Mouse (Mus musculus): ENCODE data around the gene Gnb5.
A peak's percentile ranks its signal among the peaks of the same experiment; 100 is the strongest.

Gnb5 gene

DNA sequence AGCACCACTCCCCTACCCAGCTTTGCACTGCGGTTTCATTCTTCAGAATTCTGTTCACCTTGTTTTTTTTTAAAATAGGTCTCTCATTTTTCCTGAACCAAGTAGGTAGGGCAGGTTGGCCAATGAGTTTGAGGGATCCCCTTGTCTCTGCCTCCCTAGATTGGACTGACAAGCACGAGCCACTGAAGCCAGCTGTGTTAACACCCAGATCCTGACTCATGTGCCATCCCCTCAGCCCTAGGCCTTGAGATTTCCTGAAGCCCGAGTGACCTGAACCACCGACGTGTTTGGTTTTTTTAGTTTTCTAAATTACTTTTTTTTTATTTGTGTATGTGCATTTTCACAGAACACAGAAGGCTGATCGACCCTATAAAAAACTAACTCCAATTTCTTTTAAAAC is 10.7 kb downstream of the Gnb5 start:
- Histone ChIP-seq H3K36me3 (ENCODE audit: control insufficient read depth, insufficient read depth, low read length, poor library complexity, severe bottlenecking) (no peaks in the 10 kb centered on the region), H3K27me3 (ENCODE audit: control insufficient read depth, insufficient read depth, low read length, poor library complexity, severe bottlenecking) (no peaks in the 10 kb centered on the region)
- DNase-seq (ENCODE audit: low read depth, low spot score): no peak

DNA sequence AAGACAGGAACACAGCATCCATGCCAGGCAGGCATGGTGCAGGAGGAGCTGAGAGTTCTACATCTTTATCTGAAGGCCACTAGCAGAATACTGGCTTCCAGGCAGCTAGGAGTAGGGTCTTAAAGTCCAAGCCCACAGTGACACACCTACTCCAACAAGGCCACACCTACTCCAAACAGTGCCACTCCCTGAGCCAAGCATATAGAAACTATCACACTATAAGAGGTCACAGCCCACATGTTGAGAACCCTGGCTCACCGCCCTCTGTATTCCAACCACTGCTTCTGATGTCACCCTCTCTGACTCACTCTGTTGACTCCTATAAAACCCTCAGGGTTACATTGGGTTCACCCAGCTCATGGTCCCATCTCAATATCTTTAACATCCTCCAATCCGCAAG is 12.1 kb downstream of the Gnb5 start:
- no peak for DNase-seq (ENCODE audit: low read depth, low spot score)
- Histone ChIP-seq H3K27me3 (ENCODE audit: control insufficient read depth, insufficient read depth, low read length, poor library complexity, severe bottlenecking) (no peaks in the 10 kb centered on the region), H3K36me3 (ENCODE audit: control insufficient read depth, insufficient read depth, low read length, poor library complexity, severe bottlenecking) (no peaks in the 10 kb centered on the region)

DNA sequence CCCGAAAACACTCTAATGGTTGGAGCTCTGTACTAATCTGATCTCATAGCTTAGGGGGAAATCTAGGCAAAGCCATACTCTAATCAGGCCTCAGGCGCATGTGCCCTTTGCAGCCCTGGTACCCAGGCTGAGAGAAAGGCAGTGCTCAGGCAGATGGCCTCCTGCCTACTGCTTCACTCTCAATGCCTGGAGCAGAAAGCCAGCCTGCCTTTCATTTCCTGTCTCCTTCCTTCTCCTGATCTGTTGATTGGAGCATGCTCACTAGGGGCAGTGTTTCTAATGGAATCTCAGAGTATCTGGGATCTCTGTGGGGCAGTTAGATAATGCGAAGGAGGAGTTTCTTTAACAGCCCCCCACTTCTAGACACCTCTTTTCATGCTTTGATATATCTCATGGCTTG is 13.3 kb downstream of the Gnb5 start:
- Histone ChIP-seq H3K36me3 (ENCODE audit: control insufficient read depth, insufficient read depth, low read length, poor library complexity, severe bottlenecking) (no peaks in the 10 kb centered on the region), H3K27me3 (ENCODE audit: control insufficient read depth, insufficient read depth, low read length, poor library complexity, severe bottlenecking) (no peaks in the 10 kb centered on the region)
- DNase-seq (ENCODE audit: low read depth, low spot score): no peak

DNA sequence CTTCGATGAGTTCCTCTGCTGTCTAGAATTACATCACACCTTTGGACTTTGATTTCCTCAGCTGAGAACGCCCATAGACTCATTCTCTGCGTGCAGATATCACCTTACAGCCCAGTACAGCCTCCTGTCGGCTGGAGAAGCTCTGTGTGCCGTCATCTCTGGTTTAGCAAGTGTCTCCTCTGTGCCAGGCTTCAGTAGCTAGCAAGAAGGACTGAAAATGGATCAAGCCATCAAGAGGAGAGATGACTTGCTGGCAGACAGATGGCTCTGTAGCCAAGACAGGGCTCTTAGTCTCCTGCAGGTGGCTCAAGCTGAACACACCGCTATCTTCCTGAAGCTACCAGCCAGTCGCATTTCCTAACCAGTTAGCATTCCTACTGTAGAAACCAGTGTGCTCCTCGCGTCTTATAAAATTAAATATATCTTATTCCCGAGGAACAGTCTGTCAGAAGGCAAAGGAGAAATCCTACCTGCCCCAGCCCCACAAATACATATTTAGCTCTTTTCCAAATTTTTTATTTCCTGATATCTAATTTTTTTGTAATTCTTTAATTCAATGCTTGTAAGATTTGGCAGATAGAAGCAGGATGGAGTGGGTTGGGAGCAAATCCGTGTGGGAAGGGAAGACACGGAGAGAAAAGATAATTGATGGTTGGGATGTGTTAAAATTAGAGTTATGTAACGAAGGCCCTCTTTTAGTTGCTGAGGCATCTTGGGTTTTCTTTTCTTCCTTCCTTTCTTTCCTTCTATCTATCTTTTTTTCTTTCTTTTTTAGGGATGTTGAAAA is 16.2 kb downstream of the Gnb5 start:
- Histone ChIP-seq H3K27me3 (ENCODE audit: control insufficient read depth, insufficient read depth, low read length, poor library complexity, severe bottlenecking) (no peaks in the 10 kb centered on the region), H3K36me3 (ENCODE audit: control insufficient read depth, insufficient read depth, low read length, poor library complexity, severe bottlenecking) (no peaks in the 10 kb centered on the region)
- no peak for DNase-seq (ENCODE audit: low read depth, low spot score)

DNA sequence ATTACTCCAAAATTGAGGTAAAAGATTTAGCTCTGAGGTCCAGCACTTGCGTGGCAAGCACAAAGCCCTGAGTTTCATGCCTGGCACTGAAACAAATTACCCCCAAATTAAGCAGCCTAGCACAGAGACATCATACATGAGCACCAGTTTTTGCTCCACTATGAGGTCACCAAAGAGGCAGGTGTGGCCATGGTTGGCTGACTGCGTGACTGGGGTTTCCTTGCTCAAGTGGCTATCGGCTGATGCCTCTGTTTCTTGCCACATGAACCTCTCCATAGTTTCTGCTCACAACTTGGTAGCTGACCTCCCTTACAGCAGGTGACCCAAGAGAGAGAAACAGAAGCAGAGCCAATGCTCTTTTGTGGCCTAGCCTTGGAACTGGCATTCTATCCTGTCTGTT is 22.0 kb downstream of the Gnb5 start:
- peak; percentile 37 for DNase-seq (ENCODE audit: low read depth, low spot score)
- H3K27me3 ChIP-seq (ENCODE audit: control insufficient read depth, insufficient read depth, low read length, poor library complexity, severe bottlenecking): no peaks in the 10 kb centered on the region
- H3K36me3 ChIP-seq (ENCODE audit: control insufficient read depth, insufficient read depth, low read length, poor library complexity, severe bottlenecking): no peaks in the 10 kb centered on the region

DNA sequence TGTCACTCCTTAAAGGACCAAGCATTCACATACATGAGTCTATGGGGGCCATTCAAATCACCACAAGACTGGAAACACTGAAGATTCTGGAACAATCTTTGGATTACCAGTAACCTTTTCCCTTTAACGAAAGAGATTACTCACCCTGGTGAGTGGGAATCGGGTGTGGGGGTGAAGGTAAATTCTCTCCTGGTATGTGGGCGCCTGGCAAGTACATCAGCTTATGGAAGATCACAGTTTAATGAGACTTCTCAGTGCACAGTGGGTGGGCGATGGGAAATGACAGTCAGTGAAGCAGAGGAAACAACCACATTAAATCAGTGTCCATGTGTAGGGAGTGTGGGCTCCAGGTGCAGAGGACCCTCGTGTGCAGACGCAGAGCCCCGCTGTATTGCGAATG is 24.7 kb downstream of the Gnb5 start:
- DNase-seq (ENCODE audit: low read depth, low spot score): no peak
- H3K27me3 ChIP-seq (ENCODE audit: control insufficient read depth, insufficient read depth, low read length, poor library complexity, severe bottlenecking): no peaks in the 10 kb centered on the region
- H3K36me3 ChIP-seq (ENCODE audit: control insufficient read depth, insufficient read depth, low read length, poor library complexity, severe bottlenecking): no peaks in the 10 kb centered on the region

DNA sequence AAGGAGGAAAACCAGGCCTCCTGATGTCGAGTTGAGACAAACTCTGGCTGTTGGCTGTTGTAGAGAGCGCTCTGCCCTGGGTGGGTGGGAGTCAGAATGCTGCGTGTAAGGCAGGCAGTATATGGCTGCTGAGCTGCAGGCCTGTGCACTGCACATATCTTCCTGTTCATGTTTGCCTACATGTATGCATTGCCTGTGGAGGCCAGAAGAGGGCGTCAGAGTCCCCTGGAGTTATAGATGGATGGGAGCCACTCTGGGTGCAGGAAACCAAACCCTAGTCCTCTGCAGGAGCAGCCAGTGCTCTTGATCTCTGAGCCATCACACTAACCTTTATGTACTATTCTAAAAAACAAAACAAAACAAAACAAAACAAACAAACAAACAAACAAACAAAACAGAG is 28.4 kb downstream of the Gnb5 start:
- Histone ChIP-seq H3K36me3 (ENCODE audit: control insufficient read depth, insufficient read depth, low read length, poor library complexity, severe bottlenecking) (no peaks in the 10 kb centered on the region), H3K27me3 (ENCODE audit: control insufficient read depth, insufficient read depth, low read length, poor library complexity, severe bottlenecking) (no peaks in the 10 kb centered on the region)
- no peak for DNase-seq (ENCODE audit: low read depth, low spot score)

DNA sequence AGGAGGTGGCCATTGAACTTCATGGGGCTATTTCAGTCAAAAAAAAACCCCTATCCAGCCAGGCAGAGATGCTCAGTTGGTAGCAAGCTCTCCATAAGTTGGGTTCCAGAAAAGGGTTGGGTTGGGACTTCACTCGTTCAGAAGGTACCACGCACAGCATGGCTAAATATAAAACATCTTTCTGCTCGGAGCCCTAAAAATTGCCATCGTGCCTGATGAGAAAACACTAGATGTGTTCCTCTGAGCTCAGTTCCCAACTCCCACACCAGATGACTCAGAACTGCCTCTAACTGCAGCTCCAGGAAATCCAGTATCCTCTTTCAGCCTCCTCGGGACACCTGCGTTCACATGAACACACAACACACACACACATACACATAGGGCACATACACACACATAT is 31.9 kb downstream of the Gnb5 start:
- Histone ChIP-seq H3K27me3 (ENCODE audit: control insufficient read depth, insufficient read depth, low read length, poor library complexity, severe bottlenecking) (no peaks in the 10 kb centered on the region), H3K36me3 (ENCODE audit: control insufficient read depth, insufficient read depth, low read length, poor library complexity, severe bottlenecking) (no peaks in the 10 kb centered on the region)
- no peak for DNase-seq (ENCODE audit: low read depth, low spot score)

DNA sequence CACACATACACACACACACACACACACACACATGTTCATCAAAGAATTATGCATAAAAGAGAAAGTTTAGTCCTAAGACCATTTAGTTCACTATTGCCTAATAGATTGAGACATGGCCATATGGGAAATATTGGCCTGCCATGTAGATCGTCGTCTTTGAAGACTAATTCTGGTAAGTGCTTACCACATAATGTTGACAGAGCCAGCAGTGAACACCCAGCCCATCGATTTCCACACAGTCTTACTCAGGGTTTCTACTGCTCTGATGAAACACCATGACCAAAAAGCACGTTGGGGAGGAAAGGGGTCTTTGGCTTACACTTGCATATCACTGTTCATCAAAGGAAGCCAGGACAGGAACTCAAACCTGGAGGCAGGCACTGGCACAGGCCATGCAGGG is 36.3 kb downstream of the Gnb5 start:
- Histone ChIP-seq H3K27me3 (ENCODE audit: control insufficient read depth, insufficient read depth, low read length, poor library complexity, severe bottlenecking) (no peaks in the 10 kb centered on the region; the same call in 1 of the 2 replicates), H3K36me3 (ENCODE audit: control insufficient read depth, insufficient read depth, low read length, poor library complexity, severe bottlenecking) (no peaks in the 10 kb centered on the region)
- no peak for DNase-seq (ENCODE audit: low read depth, low spot score)

DNA sequence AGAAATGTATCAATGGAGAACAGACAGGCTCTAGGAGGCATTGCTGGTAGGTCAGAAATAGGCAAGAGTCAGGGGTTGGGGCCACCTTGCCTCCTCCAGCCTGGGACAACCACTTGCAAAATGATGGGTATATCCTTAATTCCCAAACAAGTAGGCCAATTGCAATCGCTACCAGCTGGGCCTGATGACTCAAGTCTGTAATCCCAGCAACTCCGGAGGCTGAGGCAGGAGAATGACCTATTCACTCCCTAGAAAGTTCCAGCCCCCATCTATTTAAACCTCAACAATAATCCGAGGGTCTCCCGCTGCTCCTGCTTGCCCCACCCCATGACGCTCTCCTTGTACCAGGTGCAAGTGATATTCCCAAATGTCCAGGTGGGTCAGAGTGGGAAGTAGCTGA is 41.4 kb downstream of the Gnb5 start, which contains the start of gene Bcl2l10:
TSS of gene Bcl2l10 (plus strand) at position 301 of the 400 bp plus-strand sequence.
- H3K36me3 ChIP-seq (ENCODE audit: control insufficient read depth, insufficient read depth, low read length, poor library complexity, severe bottlenecking): no peaks in the 10 kb centered on the region
- no peak for DNase-seq (ENCODE audit: low read depth, low spot score)

DNA sequence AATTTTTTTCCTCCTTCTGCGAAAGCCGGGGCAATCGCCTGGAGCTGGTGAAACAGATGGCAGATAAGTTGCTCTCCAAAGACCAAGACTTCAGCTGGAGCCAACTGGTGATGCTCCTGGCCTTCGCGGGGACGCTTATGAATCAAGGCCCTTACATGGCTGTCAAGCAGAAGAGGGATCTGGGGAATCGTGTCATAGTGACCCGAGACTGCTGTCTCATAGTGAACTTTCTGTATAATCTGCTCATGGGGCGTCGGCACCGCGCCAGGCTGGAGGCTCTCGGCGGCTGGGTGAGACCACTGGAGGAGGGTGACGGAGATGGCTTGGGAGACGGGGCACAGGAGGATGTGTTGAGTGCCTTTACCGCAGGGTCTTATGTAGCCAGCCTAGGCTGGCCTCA is 42.0 kb downstream of the Gnb5 start:
- DNase-seq (ENCODE audit: low read depth, low spot score): no peak
- H3K27me3 ChIP-seq (ENCODE audit: control insufficient read depth, insufficient read depth, low read length, poor library complexity, severe bottlenecking): no peaks in the 10 kb centered on the region; the same call in 1 of the 2 replicates
- H3K36me3 ChIP-seq (ENCODE audit: control insufficient read depth, insufficient read depth, low read length, poor library complexity, severe bottlenecking): no peaks in the 10 kb centered on the region

More for the DNA sequence above, 41.4 kb downstream of the Gnb5 start, which contains the start of gene Bcl2l10:
- H3K27me3 ChIP-seq (ENCODE audit: control insufficient read depth, insufficient read depth, low read length, poor library complexity, severe bottlenecking): no peaks in the 10 kb centered on the region; the same call in 1 of the 2 replicates

DNA sequence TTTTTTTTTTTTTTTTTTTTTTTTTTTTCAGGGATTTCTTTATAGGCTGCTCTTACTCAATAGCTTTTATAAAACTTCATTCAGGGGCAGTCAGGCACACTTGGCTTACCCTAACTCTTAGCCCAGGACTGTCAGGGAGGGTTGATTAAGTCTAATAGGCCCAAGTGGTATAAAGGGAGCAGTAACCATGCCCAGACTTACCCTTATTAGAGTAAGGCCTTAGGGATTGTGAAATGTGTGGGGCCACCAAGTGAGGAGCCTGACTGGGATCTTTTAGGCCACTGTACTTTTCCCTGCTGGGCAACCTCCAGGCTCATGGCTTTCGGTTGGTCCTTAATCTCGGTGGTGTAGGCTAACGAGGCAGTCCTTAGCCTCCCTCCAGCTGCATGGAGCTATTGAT is 42.6 kb downstream of the Gnb5 start:
- Histone ChIP-seq H3K27me3 (ENCODE audit: control insufficient read depth, insufficient read depth, low read length, poor library complexity, severe bottlenecking) (no peaks in the 10 kb centered on the region; the same call in 1 of the 2 replicates), H3K36me3 (ENCODE audit: control insufficient read depth, insufficient read depth, low read length, poor library complexity, severe bottlenecking) (no peaks in the 10 kb centered on the region)
- no peak for DNase-seq (ENCODE audit: low read depth, low spot score)

DNA sequence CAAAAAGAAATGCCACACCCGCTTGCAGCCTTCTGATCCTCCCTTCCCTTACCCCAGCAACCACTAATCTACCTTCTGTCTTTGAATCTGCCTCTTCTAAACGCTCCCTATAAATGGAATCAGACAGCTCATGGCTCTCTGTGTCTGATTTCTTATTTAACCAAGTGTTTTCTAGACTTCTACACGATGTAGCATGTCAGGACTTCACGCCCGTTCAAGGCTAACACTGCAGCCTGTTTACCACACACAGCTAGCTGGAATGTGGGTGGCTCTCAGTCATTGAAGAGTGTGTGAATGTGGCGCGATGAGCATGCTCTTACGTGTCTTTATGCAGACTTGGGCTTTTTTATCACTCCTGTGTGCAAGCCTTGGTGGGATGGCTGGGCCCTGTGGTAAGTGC is 47.0 kb downstream of the Gnb5 start:
- DNase-seq (ENCODE audit: low read depth, low spot score): no peak
- no peaks in the 10 kb centered on the region for H3K27me3 ChIP-seq (ENCODE audit: control insufficient read depth, insufficient read depth, low read length, poor library complexity, severe bottlenecking)

DNA sequence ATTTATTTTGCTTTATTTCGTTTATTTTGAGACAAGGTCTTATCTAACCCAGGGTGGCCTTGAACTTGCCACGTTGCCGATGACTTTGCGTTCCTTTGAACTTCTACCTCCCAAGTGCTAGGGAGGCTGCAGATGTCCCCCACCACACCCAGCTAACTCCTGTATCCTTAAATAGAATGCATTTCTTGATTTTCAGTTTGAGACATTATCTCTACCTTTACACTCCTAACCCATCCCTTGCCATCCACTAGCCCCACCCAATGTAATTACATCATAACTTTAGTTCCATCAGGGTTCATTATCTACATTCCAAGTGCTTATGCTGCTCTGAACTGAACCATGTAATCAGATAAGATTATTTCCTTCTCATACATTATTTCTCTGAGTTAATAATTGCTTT is 49.7 kb downstream of the Gnb5 start:
- no peaks in the 10 kb centered on the region for H3K27me3 ChIP-seq (ENCODE audit: control insufficient read depth, insufficient read depth, low read length, poor library complexity, severe bottlenecking)
- no peaks in the 10 kb centered on the region for H3K36me3 ChIP-seq (ENCODE audit: control insufficient read depth, insufficient read depth, low read length, poor library complexity, severe bottlenecking)
- no peak for DNase-seq (ENCODE audit: low read depth, low spot score)

More for the DNA sequence above, 47.0 kb downstream of the Gnb5 start:
- H3K36me3 ChIP-seq (ENCODE audit: control insufficient read depth, insufficient read depth, low read length, poor library complexity, severe bottlenecking): no peaks in the 10 kb centered on the region

DNA sequence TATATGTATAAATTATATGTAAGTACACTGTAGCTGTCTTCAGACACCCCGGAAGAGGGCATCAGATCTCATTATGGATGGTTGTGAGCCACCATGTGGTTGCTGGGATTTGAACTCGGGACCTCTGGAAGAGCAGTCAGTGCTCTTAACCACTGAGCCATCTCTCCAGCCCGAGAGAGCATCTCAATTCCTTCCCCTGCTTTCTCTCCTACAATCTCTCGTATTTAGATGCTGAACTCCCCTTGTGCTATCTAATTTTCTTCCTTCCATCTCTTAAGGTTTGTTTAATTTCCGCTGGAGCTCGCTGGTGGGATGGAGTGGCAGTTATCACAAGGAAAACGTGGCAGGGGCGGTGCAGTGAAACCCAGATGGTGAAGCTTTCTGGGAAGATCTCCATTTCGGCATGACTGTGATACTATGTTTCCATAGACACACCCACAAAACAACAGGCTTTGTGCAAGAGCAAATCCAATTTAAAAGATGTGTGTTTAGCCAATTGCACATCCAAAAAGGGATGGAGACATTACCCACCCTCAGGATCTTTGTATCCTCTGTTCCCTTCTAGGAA is 51.1 kb downstream of the Gnb5 start:
- no peaks in the 10 kb centered on the region for H3K36me3 ChIP-seq (ENCODE audit: control insufficient read depth, insufficient read depth, low read length, poor library complexity, severe bottlenecking)
- no peaks in the 10 kb centered on the region for H3K27me3 ChIP-seq (ENCODE audit: control insufficient read depth, insufficient read depth, low read length, poor library complexity, severe bottlenecking)

More for the DNA sequence above, 51.1 kb downstream of the Gnb5 start:
- DNase-seq (ENCODE audit: low read depth, low spot score): no peak

All from splenic B cell, adult 2 months (primary cell).